Mouse (Mus musculus) gastrocnemius, adult 18-20 months (tissue): ENCODE data around the gene Cd180. TPM values are rescaled to one million over a fixed set of nuclear protein-coding genes. Genes with fewer than 3 reads are reported as not detected.

Experiments
- DNase-seq: peaks from one replicate; pipeline ENCODE4 v3.0.0; 2021; ENCODE audit warnings: low spot score
- total RNA-seq, 2 experiments: library from RNA; stranded (reverse); gene quantifications; 2 replicates each; pipeline ENCODE4 v1.2.3; 2021

Cd180 gene
- total RNA-seq, 2 experiments from 2014 or later, result 0.12 TPM; not detected in 1

- DNase-seq, result no peak
Measured at GRCm38 (mm10) chr13:102778859-102779258, 85.5 kb downstream of the Cd180 start.

GRCm38 (mm10) chr13:102779275-102779674, 85.9 kb downstream of the Cd180 start:
- no peak for DNase-seq

- no peak for DNase-seq
Measured at GRCm38 (mm10) chr13:102783531-102784310, 90.4 kb downstream of the Cd180 start.

GRCm38 (mm10) chr13:102786666-102787230, 93.4 kb downstream of the Cd180 start:
- DNase-seq, result peak; percentile 23
